Mouse (Mus musculus): Measurements from ENCODE around the gene Cdrt4.

GRCm38 (mm10) chr11:62986578-62986977, 35.6 kb downstream of the Cdrt4 start:
- no peak for TF ChIP-seq HCFC1 (IDR thresholded peaks at IDR 0.05; ENCODE audit: borderline replicate concordance, insufficient read depth, low read length)
- no peak for TF ChIP-seq ZNF384 (IDR thresholded peaks at IDR 0.05; ENCODE audit: low read depth, low read length)
